9 mouse cellular contexts compared by ENCODE assay signal in genomic region chr11:69876186-69876585, GRCm38 (mm10). TPM values are rescaled to one million over a fixed set of nuclear protein-coding genes. Genes with fewer than 3 reads are reported as not detected.
A peak's percentile ranks its signal among the peaks of the same experiment; 100 is the strongest.
DNase-seq lines count a peak whose midpoint lies in the region; ATAC-seq and TF ChIP-seq lines count a peak whose summit lies in the region.
"Had no signal": no experiment of that assay in that cellular context is flagged by ENCODE, and none has a peak within 500 bp of the region (broad histone marks: within the 10 kb centered on the region; RNA-seq: fewer than 3 reads in every experiment).

No protein-coding gene starts in this region.

- no peaks in the 10 kb centered on the region for H3K27me3 ChIP-seq in liver, postnatal 0 days (ENCODE audit: insufficient read depth, low read length)
- peaks cover 18% of the 10 kb centered on the region for H3K27me3 ChIP-seq in forebrain, embryonic 12.5 days

- intact Hi-C loops in heart, postnatal 36 days (cut with DNase I): loop anchor here (2.0 to 5.0 kb wide), 7 partner anchors 29 to 194 kb away; partner anchors contain the start of genes Plscr3, Senp3, Slc2a4 and Tmem256

- peaks cover 37% of the 10 kb centered on the region for H3K4me1 ChIP-seq in liver, postnatal 0 days (ENCODE audit: insufficient read depth)
- peaks cover 28% of the 10 kb centered on the region for H3K4me1 ChIP-seq in forebrain, embryonic 12.5 days

- no peak for TF ChIP-seq EP300 in liver, postnatal 0 days (IDR thresholded peaks at IDR 0.05; ENCODE audit: low read depth)

- WGBS in liver, postnatal 0 days (ENCODE audit: insufficient replicate concordance): 37% methylated on average over 7 of the region's 7 CpGs
- whole genome bisulfite sequencing in forebrain, embryonic 12.5 days: 74% methylated on average over 7 of the region's 7 CpGs

- no peak for ATAC-seq in liver, postnatal 0 days
- no peak for ATAC-seq in forebrain, embryonic 12.5 days (ENCODE audit: low FRiP score)

- H3K4me3 ChIP-seq in liver, postnatal 0 days (ENCODE audit: low read depth, low read length): no peak overlapping the region
- H3K4me3 ChIP-seq in forebrain, embryonic 12.5 days (replicated peaks): no peak overlapping the region

- no peaks in the 10 kb centered on the region for H3K9me3 ChIP-seq in liver, postnatal 0 days (ENCODE audit: low read length)
- no peaks in the 10 kb centered on the region for H3K9me3 ChIP-seq in forebrain, embryonic 12.5 days

- TF ChIP-seq CTCF in liver, postnatal 0 days (IDR thresholded peaks at IDR 0.05; ENCODE audit: low read depth): no peak

- H3K27ac ChIP-seq in liver, postnatal 0 days (ENCODE audit: low read depth): 0 out of 2 replicates have a peak overlapping the region, but pooled peaks have one; percentile 45
- no peak overlapping the region for H3K27ac ChIP-seq in forebrain, embryonic 12.5 days

- H3K4me2 ChIP-seq in liver, postnatal 0 days (ENCODE audit: low read depth, low read length): no peak overlapping the region
- no peak overlapping the region for H3K4me2 ChIP-seq in forebrain, embryonic 12.5 days

- no peak overlapping the region for H3K9ac ChIP-seq in liver, postnatal 0 days (replicated peaks)
- H3K9ac ChIP-seq in forebrain, embryonic 12.5 days: no peak overlapping the region

- H3K36me3 ChIP-seq in liver, postnatal 0 days (replicated peaks; ENCODE audit: insufficient read depth, low read length): no peaks in the 10 kb centered on the region
- H3K36me3 ChIP-seq in forebrain, embryonic 12.5 days (replicated peaks): no peaks in the 10 kb centered on the region

- peak; percentile 40 for DNase-seq in adrenal gland, adult 2 months
- no peak for DNase-seq in adrenal gland, postnatal 10 days
- DNase-seq in Muller cell, postnatal 12 days (ENCODE audit: inconsistent ontology term): peak; percentile 65
- peak; percentile 48 to 56 for DNase-seq in heart, postnatal 36 days
- DNase-seq in liver, postnatal 0 days: no peak
- DNase-seq in right cerebral cortex, postnatal 14 days: no peak
- no peak for DNase-seq in cerebellum, postnatal 14 days

RNA-seq across cellular contexts. Expression of gene Tmem95, which starts 1.6 kb away (rescaled TPM):
- total RNA-seq in adrenal gland, adult 2 months (2021): not detected
- polyA plus RNA-seq in adrenal gland, adult 2 months (2012; rRNA removed): not detected in 2 replicates
- not detected for total RNA-seq in adrenal gland, postnatal 10 days (2021)
- not detected for total RNA-seq in heart, postnatal 36 days (2021)
- not detected in 2 replicates for polyA plus RNA-seq in liver, postnatal 0 days (2015; fragmentation: Nextera tagmentation; extraction: Ambion mirVana)
- polyA plus RNA-seq in forebrain, embryonic 12.5 days (2016; fragmentation: Nextera tagmentation; extraction: Ambion mirVana): not detected in 2 replicates
- polyA plus RNA-seq: embryonic facial prominence, embryonic 11.5 days had no signal

RNA-seq across cellular contexts. Expression of gene Kctd11, which starts 5.0 kb away (rescaled TPM):
- 1 to 10 TPM; 3.2 to 5.7 TPM for total RNA-seq in adrenal gland, adult 2 months (2021)
- polyA plus RNA-seq in adrenal gland, adult 2 months (2012; rRNA removed): 4.1 and 4.9 TPM in 2 replicates
- total RNA-seq in adrenal gland, postnatal 10 days (2021): 1 to 10 TPM; 4.1 to 4.2 TPM
- total RNA-seq in heart, postnatal 36 days (2021): 1 to 10 TPM; 2.6 to 2.8 TPM
- polyA plus RNA-seq in liver, postnatal 0 days (2015; fragmentation: Nextera tagmentation; extraction: Ambion mirVana): 0.92 and 0.95 TPM in 2 replicates
- polyA plus RNA-seq in forebrain, embryonic 12.5 days (2016; fragmentation: Nextera tagmentation; extraction: Ambion mirVana): 1.7 and 2.5 TPM in 2 replicates

RNA-seq across cellular contexts. Expression of gene Tnk1, which starts 17.7 kb away (rescaled TPM):
- total RNA-seq in adrenal gland, adult 2 months (2021): under 1 TPM in 1 of 2 experiments, not detected in 1; 0.38 TPM
- 0.17 and 0.91 TPM in 2 replicates for polyA plus RNA-seq in adrenal gland, adult 2 months (2012; rRNA removed)
- under 1 TPM; 0.12 to 0.24 TPM for total RNA-seq in adrenal gland, postnatal 10 days (2021)
- total RNA-seq in heart, postnatal 36 days (2021): under 1 TPM; 0.08 to 0.11 TPM
- 0.28 and 0.69 TPM in 2 replicates for polyA plus RNA-seq in liver, postnatal 0 days (2015; fragmentation: Nextera tagmentation; extraction: Ambion mirVana)
- 0.14 and 0.60 TPM in 2 replicates for polyA plus RNA-seq in forebrain, embryonic 12.5 days (2016; fragmentation: Nextera tagmentation; extraction: Ambion mirVana)

RNA-seq across cellular contexts. Expression of gene Acap1, which starts 19.2 kb away (rescaled TPM):
- total RNA-seq in adrenal gland, adult 2 months (2021): under 1 TPM; 0.46 to 0.69 TPM
- 0.71 and 1.0 TPM in 2 replicates for polyA plus RNA-seq in adrenal gland, adult 2 months (2012; rRNA removed)
- total RNA-seq in adrenal gland, postnatal 10 days (2021): 1 to 10 TPM; 4.3 to 4.7 TPM
- under 1 TPM; 0.78 to 0.89 TPM for total RNA-seq in heart, postnatal 36 days (2021)
- polyA plus RNA-seq in liver, postnatal 0 days (2015; fragmentation: Nextera tagmentation; extraction: Ambion mirVana): 6.5 and 7.1 TPM in 2 replicates
- 0.47 and 0.83 TPM in 2 replicates for polyA plus RNA-seq in forebrain, embryonic 12.5 days (2016; fragmentation: Nextera tagmentation; extraction: Ambion mirVana)

RNA-seq across cellular contexts. Expression of gene 2810408A11Rik, which starts 24.6 kb away (rescaled TPM):
- total RNA-seq in adrenal gland, adult 2 months (2021): under 1 TPM; 0.66 to 0.86 TPM
- 0.18 and 0.74 TPM in 2 replicates for polyA plus RNA-seq in adrenal gland, adult 2 months (2012; rRNA removed)
- 1 to 10 TPM; 3.1 to 3.2 TPM for total RNA-seq in adrenal gland, postnatal 10 days (2021)
- total RNA-seq in heart, postnatal 36 days (2021): under 1 TPM; 0.73 to 0.89 TPM
- 0.90 and 1.2 TPM in 2 replicates for polyA plus RNA-seq in liver, postnatal 0 days (2015; fragmentation: Nextera tagmentation; extraction: Ambion mirVana)
- 22.4 TPM in 2 replicates for polyA plus RNA-seq in forebrain, embryonic 12.5 days (2016; fragmentation: Nextera tagmentation; extraction: Ambion mirVana)

Comparison
In these comparisons a context has a peak if more than half of its experiments do, and no peak if none do; other contexts are left out.
1. DNase-seq: peak in adrenal gland, adult 2 months (single experiment), Muller cell, postnatal 12 days (single experiment) and heart, postnatal 36 days (2 of 2); none in adrenal gland, postnatal 10 days (single experiment), liver, postnatal 0 days (single experiment), right cerebral cortex, postnatal 14 days (single experiment) and cerebellum, postnatal 14 days (0 of 2).